Mouse (Mus musculus): ENCODE data around the gene Sult6b2. TPM values are rescaled to one million over a fixed set of nuclear protein-coding genes. Genes with fewer than 3 reads are reported as not detected.

Sult6b2 gene
- polyA plus RNA-seq, 1 experiment from 2014 or later, result 49.8 TPM

- peak overlapping the region; percentile 80 for H3K27ac ChIP-seq (ENCODE audit: low read length)
- peak overlapping the region; percentile 27; the same call in 1 of the 2 replicates for H3K4me2 ChIP-seq (ENCODE audit: low read depth, low read length)
- peak; percentile 79 for ATAC-seq
- no peaks in the 10 kb centered on the region for H3K9me3 ChIP-seq (ENCODE audit: control insufficient read depth, low read length)
- H3K4me3 ChIP-seq (ENCODE audit: low read length), result no peak overlapping the region
- no peak overlapping the region for H3K9ac ChIP-seq (ENCODE audit: low read depth, low read length)
- peaks cover 5% of the 10 kb centered on the region; the same call in 1 of the 2 replicates for H3K4me1 ChIP-seq (ENCODE audit: control insufficient read depth, insufficient read depth, low read length)
- H3K27me3 ChIP-seq (replicated peaks; ENCODE audit: control insufficient read depth, insufficient read depth, low read length), result no peaks in the 10 kb centered on the region
- H3K36me3 ChIP-seq (ENCODE audit: control insufficient read depth, insufficient read depth, low read length), result no peaks in the 10 kb centered on the region
- 70% methylated on average over 9 of the region's 9 CpGs for WGBS
Observed at GRCm38 (mm10) chr6:142798837-142799236, 5.5 kb downstream of the Sult6b2 start.

- Histone ChIP-seq H3K27me3 (replicated peaks; ENCODE audit: control insufficient read depth, insufficient read depth, low read length) (no peaks in the 10 kb centered on the region), H3K4me1 (ENCODE audit: control insufficient read depth, insufficient read depth, low read length) (peaks cover 10% of the 10 kb centered on the region; the same call in 1 of the 2 replicates), H3K4me3 (ENCODE audit: low read length) (no peak overlapping the region), H3K4me2 (ENCODE audit: low read depth, low read length) (no peak overlapping the region), H3K36me3 (ENCODE audit: control insufficient read depth, insufficient read depth, low read length) (no peaks in the 10 kb centered on the region), H3K27ac (ENCODE audit: low read length) (no peak overlapping the region), H3K9me3 (ENCODE audit: control insufficient read depth, low read length) (no peaks in the 10 kb centered on the region), H3K9ac (ENCODE audit: low read depth, low read length) (no peak overlapping the region)
- 66% methylated on average over 1 of the region's 1 CpGs for WGBS
- no peak for ATAC-seq
Observed at GRCm38 (mm10) chr6:142797996-142798395, 6.3 kb downstream of the Sult6b2 start.

GRCm38 (mm10) chr6:142795655-142796441 is 8.5 kb downstream of the Sult6b2 start:
- Histone ChIP-seq H3K4me2 (ENCODE audit: low read depth, low read length) (no peak overlapping the region), H3K4me3 (ENCODE audit: low read length) (no peak overlapping the region), H3K36me3 (ENCODE audit: control insufficient read depth, insufficient read depth, low read length) (no peaks in the 10 kb centered on the region), H3K27me3 (replicated peaks; ENCODE audit: control insufficient read depth, insufficient read depth, low read length) (no peaks in the 10 kb centered on the region), H3K27ac (ENCODE audit: low read length) (no peak overlapping the region), H3K9ac (ENCODE audit: low read depth, low read length) (no peak overlapping the region), H3K4me1 (ENCODE audit: control insufficient read depth, insufficient read depth, low read length) (peaks cover 17% of the 10 kb centered on the region), H3K9me3 (ENCODE audit: control insufficient read depth, low read length) (no peaks in the 10 kb centered on the region)
- peak; percentile 67 for ATAC-seq
- 31% methylated on average over 15 of the region's 15 CpGs for WGBS

GRCm38 (mm10) chr6:142795087-142795486 is 9.2 kb downstream of the Sult6b2 start:
- peak overlapping the region; percentile 62 for H3K27ac ChIP-seq (ENCODE audit: low read length)
- 59% methylated on average over 9 of the region's 9 CpGs for WGBS

GRCm38 (mm10) chr6:142793468-142793867 is 10.8 kb downstream of the Sult6b2 start:
- Histone ChIP-seq H3K9me3 (ENCODE audit: control insufficient read depth, low read length) (no peaks in the 10 kb centered on the region), H3K27me3 (replicated peaks; ENCODE audit: control insufficient read depth, insufficient read depth, low read length) (no peaks in the 10 kb centered on the region), H3K4me1 (ENCODE audit: control insufficient read depth, insufficient read depth, low read length) (peaks cover 17% of the 10 kb centered on the region), H3K36me3 (ENCODE audit: control insufficient read depth, insufficient read depth, low read length) (no peaks in the 10 kb centered on the region), H3K4me3 (ENCODE audit: low read length) (no peak overlapping the region), H3K27ac (ENCODE audit: low read length) (no peak overlapping the region), H3K9ac (ENCODE audit: low read depth, low read length) (no peak overlapping the region), H3K4me2 (ENCODE audit: low read depth, low read length) (no peak overlapping the region)
- WGBS, result 45% methylated on average over 7 of the region's 7 CpGs
- ATAC-seq, result no peak

More at GRCm38 (mm10) chr6:142795087-142795486, 9.2 kb downstream of the Sult6b2 start:
- H3K9me3 ChIP-seq (ENCODE audit: control insufficient read depth, low read length), result no peaks in the 10 kb centered on the region
- no peak for ATAC-seq
- no peak overlapping the region for H3K9ac ChIP-seq (ENCODE audit: low read depth, low read length)
- peaks cover 17% of the 10 kb centered on the region for H3K4me1 ChIP-seq (ENCODE audit: control insufficient read depth, insufficient read depth, low read length)
- H3K4me2 ChIP-seq (ENCODE audit: low read depth, low read length), result no peak overlapping the region
- H3K27me3 ChIP-seq (replicated peaks; ENCODE audit: control insufficient read depth, insufficient read depth, low read length), result no peaks in the 10 kb centered on the region
- H3K36me3 ChIP-seq (ENCODE audit: control insufficient read depth, insufficient read depth, low read length), result no peaks in the 10 kb centered on the region
- no peak overlapping the region for H3K4me3 ChIP-seq (ENCODE audit: low read length)

GRCm38 (mm10) chr6:142792241-142792968 is 11.9 kb downstream of the Sult6b2 start:
- WGBS, result 47% methylated on average over 13 of the region's 13 CpGs
- Histone ChIP-seq H3K36me3 (ENCODE audit: control insufficient read depth, insufficient read depth, low read length) (no peaks in the 10 kb centered on the region), H3K4me3 (ENCODE audit: low read length) (no peak overlapping the region), H3K27ac (ENCODE audit: low read length) (0 out of 2 replicates have a peak overlapping the region, but pooled peaks have one; percentile 18), H3K4me2 (ENCODE audit: low read depth, low read length) (no peak overlapping the region), H3K27me3 (replicated peaks; ENCODE audit: control insufficient read depth, insufficient read depth, low read length) (no peaks in the 10 kb centered on the region), H3K4me1 (ENCODE audit: control insufficient read depth, insufficient read depth, low read length) (peaks cover 17% of the 10 kb centered on the region), H3K9ac (ENCODE audit: low read depth, low read length) (no peak overlapping the region), H3K9me3 (ENCODE audit: control insufficient read depth, low read length) (no peaks in the 10 kb centered on the region)
- ATAC-seq, result no peak

- Histone ChIP-seq H3K27me3 (replicated peaks; ENCODE audit: control insufficient read depth, insufficient read depth, low read length) (no peaks in the 10 kb centered on the region), H3K36me3 (ENCODE audit: control insufficient read depth, insufficient read depth, low read length) (no peaks in the 10 kb centered on the region), H3K9me3 (ENCODE audit: control insufficient read depth, low read length) (no peaks in the 10 kb centered on the region), H3K4me2 (ENCODE audit: low read depth, low read length) (no peak overlapping the region), H3K4me3 (ENCODE audit: low read length) (no peak overlapping the region), H3K9ac (ENCODE audit: low read depth, low read length) (no peak overlapping the region), H3K27ac (ENCODE audit: low read length) (no peak overlapping the region), H3K4me1 (ENCODE audit: control insufficient read depth, insufficient read depth, low read length) (peaks cover 12% of the 10 kb centered on the region)
- WGBS, result 89% methylated on average over 10 of the region's 10 CpGs
- ATAC-seq, result no peak
Observed at GRCm38 (mm10) chr6:142789736-142790135, 14.6 kb downstream of the Sult6b2 start.

- Histone ChIP-seq H3K4me1 (ENCODE audit: control insufficient read depth, insufficient read depth, low read length) (peaks cover 8% of the 10 kb centered on the region), H3K27ac (ENCODE audit: low read length) (no peak overlapping the region), H3K9ac (ENCODE audit: low read depth, low read length) (no peak overlapping the region), H3K4me2 (ENCODE audit: low read depth, low read length) (no peak overlapping the region), H3K9me3 (ENCODE audit: control insufficient read depth, low read length) (no peaks in the 10 kb centered on the region), H3K36me3 (ENCODE audit: control insufficient read depth, insufficient read depth, low read length) (no peaks in the 10 kb centered on the region), H3K4me3 (ENCODE audit: low read length) (no peak overlapping the region), H3K27me3 (replicated peaks; ENCODE audit: control insufficient read depth, insufficient read depth, low read length) (no peaks in the 10 kb centered on the region)
- 52% methylated on average over 18 of the region's 18 CpGs for WGBS
- peak; percentile 35; the same call in 1 of the 2 replicates for ATAC-seq
Observed at GRCm38 (mm10) chr6:142788042-142788987, 16.0 kb downstream of the Sult6b2 start.

- Histone ChIP-seq H3K27ac (ENCODE audit: low read length) (no peak overlapping the region), H3K36me3 (ENCODE audit: control insufficient read depth, insufficient read depth, low read length) (no peaks in the 10 kb centered on the region), H3K9ac (ENCODE audit: low read depth, low read length) (no peak overlapping the region), H3K27me3 (replicated peaks; ENCODE audit: control insufficient read depth, insufficient read depth, low read length) (no peaks in the 10 kb centered on the region), H3K4me2 (ENCODE audit: low read depth, low read length) (no peak overlapping the region), H3K9me3 (ENCODE audit: control insufficient read depth, low read length) (no peaks in the 10 kb centered on the region), H3K4me1 (ENCODE audit: control insufficient read depth, insufficient read depth, low read length) (no peaks in the 10 kb centered on the region), H3K4me3 (ENCODE audit: low read length) (no peak overlapping the region)
- WGBS, result 82% methylated on average over 21 of the region's 21 CpGs
- ATAC-seq, result no peak
Observed at GRCm38 (mm10) chr6:142786106-142786505, 18.2 kb downstream of the Sult6b2 start.
